Mouse (Mus musculus): ENCODE data around the gene Lrrc4b.

Gene Lrrc4b

GRCm38 (mm10) chr7:44437933-44438332 is 9.1 kb downstream of the Lrrc4b start:
- no peak for DNase-seq

- DNase-seq, result no peak
Observed at GRCm38 (mm10) chr7:44439696-44440095, 10.9 kb downstream of the Lrrc4b start.

GRCm38 (mm10) chr7:44440479-44440878 is 11.7 kb downstream of the Lrrc4b start:
- no peak for DNase-seq

GRCm38 (mm10) chr7:44441180-44441579 is 12.4 kb downstream of the Lrrc4b start:
- DNase-seq, result no peak

GRCm38 (mm10) chr7:44441648-44442109 is 12.9 kb downstream of the Lrrc4b start:
- DNase-seq, result peak; percentile 57

- peak; percentile 58 for DNase-seq
Observed at GRCm38 (mm10) chr7:44442407-44442821, 13.6 kb downstream of the Lrrc4b start.

GRCm38 (mm10) chr7:44443268-44444173 is 14.7 kb downstream of the Lrrc4b start:
- peak; percentile 67 for DNase-seq

GRCm38 (mm10) chr7:44444886-44445527 is 16.2 kb downstream of the Lrrc4b start:
- DNase-seq, result no peak

- no peak for DNase-seq
Observed at GRCm38 (mm10) chr7:44445528-44445923, 16.7 kb downstream of the Lrrc4b start.

- DNase-seq, result no peak
Observed at GRCm38 (mm10) chr7:44446070-44446855, 17.4 kb downstream of the Lrrc4b start.

GRCm38 (mm10) chr7:44453256-44453655 is 24.4 kb downstream of the Lrrc4b start:
- DNase-seq, result no peak

GRCm38 (mm10) chr7:44456302-44456701 is 27.5 kb downstream of the Lrrc4b start:
- no peak for DNase-seq

GRCm38 (mm10) chr7:44460067-44460466 is 31.2 kb downstream of the Lrrc4b start:
- no peak for DNase-seq

- no peak for DNase-seq
Observed at GRCm38 (mm10) chr7:44460767-44461502, 32.1 kb downstream of the Lrrc4b start.

GRCm38 (mm10) chr7:44461503-44462217 is 32.8 kb downstream of the Lrrc4b start:
- no peak for DNase-seq

- DNase-seq, result peak; percentile 82
Observed at GRCm38 (mm10) chr7:44462218-44463055, 33.6 kb downstream of the Lrrc4b start.

GRCm38 (mm10) chr7:44463056-44463425 is 34.2 kb downstream of the Lrrc4b start:
- DNase-seq, result no peak

GRCm38 (mm10) chr7:44463556-44464225 is 34.9 kb downstream of the Lrrc4b start:
- no peak for DNase-seq

GRCm38 (mm10) chr7:44464511-44464910 is 35.7 kb downstream of the Lrrc4b start:
- DNase-seq, result peak; percentile 39

- DNase-seq, result no peak
Observed at GRCm38 (mm10) chr7:44465111-44465510, 36.3 kb downstream of the Lrrc4b start, which contains the start of gene Aspdh. Gene Aspdh (plus strand): TSS chr7:44465391.

Measured in embryo, embryonic 11 days (tissue).